Mouse (Mus musculus) testis, adult 2 months (tissue): ENCODE results near the gene Atp13a1. TPM values are rescaled to one million over a fixed set of nuclear protein-coding genes. Genes with fewer than 3 reads are reported as not detected.
A peak's percentile ranks its signal among the peaks of the same experiment; 100 is the strongest.

ENCODE experiments used
- H3K27ac ChIP-seq: fragments of 200-500 bp; 2 replicates; pipeline ENCODE4 v1.5.1; 2012; ENCODE audit warnings: low read depth, low read length; ENCODE audit not compliant: control insufficient read depth, insufficient read depth
- H3K27me3 ChIP-seq: fragments of 200-500 bp; 2 replicates; pipeline ENCODE4 v1.6.1; 2012; ENCODE audit warnings: mild to moderate bottlenecking, low read length, moderate library complexity; ENCODE audit not compliant: control insufficient read depth, insufficient read depth
- H3K36me3 ChIP-seq: fragments of 200-500 bp; 2 replicates; pipeline ENCODE4 v1.6.1; 2012; ENCODE audit warnings: mild to moderate bottlenecking, low read length; ENCODE audit not compliant: control insufficient read depth, insufficient read depth
- H3K4me1 ChIP-seq: fragments of 200-500 bp; 2 replicates; pipeline ENCODE4 v1.6.1; 2012; ENCODE audit warnings: low read length; ENCODE audit not compliant: control insufficient read depth, insufficient read depth
- H3K4me3 ChIP-seq: fragments of 200-500 bp; 2 replicates; pipeline ENCODE4 v1.5.1; 2012; ENCODE audit warnings: low read depth, mild to moderate bottlenecking, low read length, moderate library complexity, mixed read lengths; ENCODE audit not compliant: control insufficient read depth
- CTCF ChIP-seq: fragments of 200-500 bp; IDR thresholded peaks from 2 replicates; pipeline ENCODE4 v1.5.1; 2012; ENCODE audit warnings: low read depth, mild to moderate bottlenecking, inconsistent platforms, low read length, moderate library complexity; ENCODE audit not compliant: control insufficient read depth, insufficient read depth, insufficient replicate concordance
- POLR2A ChIP-seq: fragments of 200-500 bp; IDR thresholded peaks from 2 replicates; pipeline ENCODE4 v1.6.1; 2012; ENCODE audit warnings: low read depth, mild to moderate bottlenecking, inconsistent platforms, low read length, moderate library complexity; ENCODE audit not compliant: control insufficient read depth
- polyA plus RNA-seq: library from polyadenylated mRNA; depleted of rRNA; stranded (reverse); fragments of >200 nt; gene quantifications from 2 replicates; pipeline ENCODE4 v1.2.3, GENCODE M21; 2012

Atp13a1 gene
- polyA plus RNA-seq, 1 experiment = 22.6 TPM

DNA sequence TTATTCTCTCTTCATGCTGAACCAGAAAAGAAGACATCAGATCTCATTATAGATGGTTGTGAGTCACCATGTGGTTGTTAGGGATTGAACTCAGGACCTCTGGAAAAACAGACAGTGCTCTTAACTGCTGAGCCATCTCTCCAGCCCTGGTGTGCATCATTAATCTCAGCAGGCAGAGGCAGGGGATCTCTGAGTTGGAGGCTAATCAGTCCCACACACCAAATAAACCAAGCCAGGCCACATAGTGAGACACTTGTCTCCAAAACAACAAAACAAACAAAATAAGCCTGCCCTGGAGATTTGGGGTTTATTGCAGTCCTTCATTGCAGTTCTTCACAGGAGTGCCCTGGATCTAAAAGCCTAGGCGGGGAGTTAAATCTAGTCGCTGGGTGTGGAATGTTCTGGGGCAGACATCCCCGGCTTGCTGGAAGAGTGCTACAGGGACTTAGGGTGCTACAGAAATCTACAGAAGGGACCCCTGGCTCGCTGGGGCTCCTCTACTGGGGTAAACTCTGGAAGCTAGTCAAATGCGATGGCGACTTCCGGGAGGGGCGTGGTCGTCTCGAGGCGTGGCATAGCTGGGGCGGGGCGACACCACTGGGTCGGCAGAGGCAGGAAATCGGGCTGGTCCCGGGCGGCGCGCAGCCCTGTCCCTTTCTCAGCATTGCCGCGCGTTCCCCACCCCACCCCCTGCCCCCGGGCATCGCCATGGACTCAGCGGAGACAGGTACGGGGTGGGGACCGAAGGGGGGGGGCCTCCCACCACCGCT is 17.3 kb downstream of the Atp13a1 start, which contains the start of gene Gmip:
Gene Gmip (plus strand): TSS at position 586 of the 770 bp plus-strand sequence.
- peaks cover 9% of the 10 kb centered on the region for H3K4me1 ChIP-seq
- TF ChIP-seq CTCF (no peak), POLR2A (no peak; the same call in 1 of the 2 replicates)
- H3K4me3 ChIP-seq = peak within 1 kb of the TSS; percentile 71
- H3K27ac ChIP-seq = no peak within 1 kb of the TSS
- no peaks in the 10 kb centered on the region for H3K27me3 ChIP-seq
- no peaks in the 10 kb centered on the region; the same call in 1 of the 2 replicates for H3K36me3 ChIP-seq

- Histone ChIP-seq H3K36me3 (no peaks in the 10 kb centered on the region; the same call in 1 of the 2 replicates), H3K27ac (no peak overlapping the region), H3K27me3 (no peaks in the 10 kb centered on the region), H3K4me3 (peak overlapping the region; percentile 71), H3K4me1 (peaks cover 9% of the 10 kb centered on the region)
- TF ChIP-seq POLR2A = no peak
- no peak for TF ChIP-seq CTCF
Measured at GRCm38 (mm10) chr8:69808864-69809403, 18.0 kb downstream of the Atp13a1 start.

DNA sequence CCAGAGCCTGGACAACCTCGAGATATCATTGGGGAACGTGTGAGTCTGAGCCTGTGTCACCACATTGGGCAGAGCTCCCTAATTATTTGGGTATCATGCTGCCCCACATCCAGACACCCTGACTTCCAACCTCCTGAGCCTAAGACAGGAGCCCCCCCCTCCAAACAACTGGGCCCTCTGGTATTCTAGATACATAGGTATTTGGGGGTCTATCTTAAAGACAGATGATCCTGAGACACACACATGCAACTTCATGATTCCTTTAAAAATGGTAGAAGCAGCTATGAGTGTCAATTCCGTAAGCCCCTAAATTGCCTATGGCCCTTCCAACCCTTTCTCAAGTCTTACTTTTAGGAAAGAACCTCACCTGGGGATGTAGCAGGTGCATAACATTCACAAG is 18.9 kb downstream of the Atp13a1 start:
- Histone ChIP-seq H3K4me3 (no peak overlapping the region), H3K27ac (no peak overlapping the region), H3K27me3 (no peaks in the 10 kb centered on the region), H3K4me1 (peaks cover 9% of the 10 kb centered on the region), H3K36me3 (no peaks in the 10 kb centered on the region; the same call in 1 of the 2 replicates)
- TF ChIP-seq CTCF = no peak
- no peak for TF ChIP-seq POLR2A

GRCm38 (mm10) chr8:69814881-69815280 is 23.9 kb downstream of the Atp13a1 start:
- no peaks in the 10 kb centered on the region for H3K36me3 ChIP-seq
- no peaks in the 10 kb centered on the region for H3K4me1 ChIP-seq
- H3K4me3 ChIP-seq = no peak overlapping the region
- no peak for TF ChIP-seq POLR2A
- no peak; the same call in 1 of the 2 replicates for TF ChIP-seq CTCF
- H3K27ac ChIP-seq = no peak overlapping the region
- no peaks in the 10 kb centered on the region for H3K27me3 ChIP-seq

GRCm38 (mm10) chr8:69815396-69815795 is 24.4 kb downstream of the Atp13a1 start:
- Histone ChIP-seq H3K27ac (no peak overlapping the region), H3K36me3 (no peaks in the 10 kb centered on the region), H3K4me3 (no peak overlapping the region), H3K4me1 (no peaks in the 10 kb centered on the region), H3K27me3 (no peaks in the 10 kb centered on the region)
- TF ChIP-seq CTCF = no peak
- no peak for TF ChIP-seq POLR2A

- H3K36me3 ChIP-seq = no peaks in the 10 kb centered on the region
- no peak overlapping the region for H3K27ac ChIP-seq
- no peaks in the 10 kb centered on the region for H3K27me3 ChIP-seq
- no peak for TF ChIP-seq POLR2A
- TF ChIP-seq CTCF = no peak
- peaks cover 10% of the 10 kb centered on the region for H3K4me1 ChIP-seq
- no peak overlapping the region for H3K4me3 ChIP-seq
Measured at GRCm38 (mm10) chr8:69820466-69820865, 29.5 kb downstream of the Atp13a1 start.

DNA sequence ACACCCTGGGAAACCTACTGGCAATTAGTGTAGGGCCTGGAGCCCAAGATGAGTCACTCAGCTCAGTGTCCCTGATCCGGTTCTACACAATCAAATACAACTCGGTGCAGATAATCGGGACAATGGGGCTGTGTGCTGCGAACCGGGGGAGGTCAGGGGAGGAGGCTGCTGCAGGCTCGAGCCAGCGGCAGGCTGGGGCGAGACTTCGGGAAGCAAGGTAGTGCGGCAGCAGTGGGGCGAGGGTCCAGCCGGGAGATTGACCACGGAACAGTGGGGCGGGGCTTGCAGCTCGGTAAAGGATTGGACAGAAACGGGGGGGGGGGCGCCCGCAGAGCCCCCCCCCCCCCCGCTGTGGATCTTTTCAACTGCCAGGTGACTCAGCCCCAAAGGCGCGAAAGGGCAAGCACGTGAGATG is 31.0 kb downstream of the Atp13a1 start:
- H3K4me1 ChIP-seq = peaks cover 11% of the 10 kb centered on the region
- H3K27me3 ChIP-seq = no peaks in the 10 kb centered on the region
- no peaks in the 10 kb centered on the region for H3K36me3 ChIP-seq
- peak overlapping the region; percentile 69 for H3K4me3 ChIP-seq
- TF ChIP-seq CTCF (no peak), POLR2A (peak; percentile 29; the same call in 1 of the 2 replicates)
- peak overlapping the region; percentile 34 for H3K27ac ChIP-seq
